Mouse (Mus musculus) ES-Bruce4 (cell line): ENCODE measurements around the gene Krtcap2.

Experiments
- CTCF ChIP-seq: IDR thresholded peaks from one replicate; pipeline ENCODE4 v1.8.1; 2011; ENCODE audit warnings: low read depth, low read length
- EP300 ChIP-seq: IDR thresholded peaks from 2 replicates; pipeline ENCODE4 v1.6.1; 2011; ENCODE audit warnings: low read depth, low read length; ENCODE audit not compliant: insufficient read depth
- POLR2A ChIP-seq: IDR thresholded peaks from one replicate; pipeline ENCODE4 v1.8.1; 2011; ENCODE audit warnings: low read length; ENCODE audit not compliant: insufficient read depth

GRCm38 (mm10) chr3:89291874-89292273 is 46.1 kb downstream of the Krtcap2 start:
- TF ChIP-seq POLR2A: no peak
- TF ChIP-seq CTCF: no peak
- TF ChIP-seq EP300: no peak
